ENCODE assay signal across 10 mouse cellular contexts in the genomic region with DNA sequence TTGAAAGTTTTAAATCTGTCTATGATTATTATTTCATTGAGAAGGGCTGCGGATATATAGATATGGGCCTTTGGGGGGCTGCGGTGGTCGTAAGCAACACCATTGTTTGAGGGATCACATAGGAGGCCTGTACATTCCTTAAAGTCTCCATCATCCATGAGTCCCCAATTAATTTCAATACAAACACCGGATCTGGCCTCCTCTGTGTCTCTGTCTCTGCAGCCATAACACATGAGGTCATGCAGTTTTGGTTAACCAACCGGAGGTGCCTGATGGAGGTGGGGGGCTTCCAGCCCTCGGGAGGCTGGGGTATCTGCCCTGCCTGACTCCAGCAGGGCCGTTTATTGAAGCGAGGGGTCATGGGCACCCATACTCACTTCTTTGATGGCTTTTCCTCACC. TPM values are rescaled to one million over a fixed set of nuclear protein-coding genes. Genes with fewer than 3 reads are reported as not detected.
A peak's percentile ranks its signal among the peaks of the same experiment; 100 is the strongest.
DNase-seq lines count a peak whose midpoint lies in the region; ATAC-seq and TF ChIP-seq lines count a peak whose summit lies in the region.
"Had no signal": no experiment of that assay in that cellular context is flagged by ENCODE, and none has a peak within 500 bp of the region (broad histone marks: within the 10 kb centered on the region; RNA-seq: fewer than 3 reads in every experiment).

No protein-coding gene starts in this region.

- H3K27ac ChIP-seq in heart, embryonic 10.5 days = peak overlapping the region; percentile 73
- peak overlapping the region; percentile 60 for H3K27ac ChIP-seq in lung, embryonic 16.5 days (ENCODE audit: low read length)
- peak overlapping the region; percentile 80 for H3K27ac ChIP-seq in intestine, embryonic 15.5 days
- H3K27ac ChIP-seq in stomach, embryonic 14.5 days (ENCODE audit: low read length) = peak overlapping the region; percentile 75

- H3K9ac ChIP-seq in lung, embryonic 16.5 days (ENCODE audit: low read length) = no peak overlapping the region
- no peak overlapping the region for H3K9ac ChIP-seq in intestine, embryonic 15.5 days
- H3K9ac ChIP-seq in stomach, embryonic 14.5 days (replicated peaks; ENCODE audit: low read depth, low read length) = no peak overlapping the region

- H3K4me2 ChIP-seq in lung, embryonic 16.5 days (ENCODE audit: low read depth, low read length) = no peak overlapping the region
- H3K4me2 ChIP-seq in intestine, embryonic 15.5 days (replicated peaks) = no peak overlapping the region; the same call in 1 of the 2 replicates
- no peak overlapping the region for H3K4me2 ChIP-seq in stomach, embryonic 14.5 days (replicated peaks; ENCODE audit: low read depth, low read length)

- no peak overlapping the region for H3K4me3 ChIP-seq in heart, embryonic 10.5 days
- no peak overlapping the region for H3K4me3 ChIP-seq in lung, embryonic 16.5 days (ENCODE audit: low read length)
- H3K4me3 ChIP-seq in lung, adult 2 months (replicated peaks; ENCODE audit: extremely low read depth, low read depth, low read length) = no peak overlapping the region
- no peak overlapping the region for H3K4me3 ChIP-seq in intestine, embryonic 15.5 days (replicated peaks)
- no peak overlapping the region for H3K4me3 ChIP-seq in stomach, embryonic 14.5 days (ENCODE audit: low read depth, low read length)

- H3K9me3 ChIP-seq in heart, embryonic 10.5 days = no peaks in the 10 kb centered on the region
- H3K9me3 ChIP-seq in lung, embryonic 16.5 days (ENCODE audit: control insufficient read depth, low read length) = no peaks in the 10 kb centered on the region
- no peaks in the 10 kb centered on the region for H3K9me3 ChIP-seq in intestine, embryonic 15.5 days
- no peaks in the 10 kb centered on the region for H3K9me3 ChIP-seq in stomach, embryonic 14.5 days (ENCODE audit: control insufficient read depth, low read depth, low read length)

- no peak for TF ChIP-seq POLR2A in lung, adult 2 months (IDR thresholded peaks at IDR 0.05; ENCODE audit: borderline replicate concordance, extremely low read depth, low read depth, low read length)

- DNase-seq in heart, embryonic 10.5 days (ENCODE audit: low spot score) = no peak
- no peak for DNase-seq in heart, adult 11 months
- DNase-seq in lung, adult 2 months = no peak
- DNase-seq in spleen, postnatal 14 days (ENCODE audit: low spot score in 2 of 2) = no peak
- DNase-seq in frontal cortex, postnatal 10 days (ENCODE audit: low spot score in 2 of 2) = no peak

- ATAC-seq in lung, embryonic 16.5 days (ENCODE audit: low read depth) = 0 out of 2 replicates have a peak, but pooled peaks have one; percentile 46
- ATAC-seq in intestine, embryonic 15.5 days = no peak
- ATAC-seq in stomach, embryonic 14.5 days (ENCODE audit: insufficient number of reproducible peaks, insufficient read depth, low FRiP score, low read depth) = 0 out of 2 replicates have a peak, but pooled peaks have one; percentile 11
- ATAC-seq: forebrain, embryonic 14.5 days; Patski had no signal

- no peaks in the 10 kb centered on the region for H3K27me3 ChIP-seq in heart, embryonic 10.5 days (ENCODE audit: insufficient read depth, poor library complexity, severe bottlenecking)
- no peaks in the 10 kb centered on the region for H3K27me3 ChIP-seq in lung, embryonic 16.5 days (ENCODE audit: control insufficient read depth, insufficient read depth, low read depth, low read length)
- no peaks in the 10 kb centered on the region for H3K27me3 ChIP-seq in intestine, embryonic 15.5 days (replicated peaks)
- H3K27me3 ChIP-seq in stomach, embryonic 14.5 days (ENCODE audit: control insufficient read depth, insufficient read depth, low read length) = no peaks in the 10 kb centered on the region
- H3K27me3 ChIP-seq: Patski had no signal

- no peak for TF ChIP-seq CTCF in lung, adult 2 months (IDR thresholded peaks at IDR 0.05; ENCODE audit: insufficient read depth, low read length)

- 61% methylated on average over 8 of the region's 8 CpGs for WGBS in heart, embryonic 10.5 days
- 52% methylated on average over 8 of the region's 8 CpGs for WGBS in lung, embryonic 16.5 days
- 47% methylated on average over 8 of the region's 8 CpGs for WGBS in lung, adult 2 months
- 55% methylated on average over 8 of the region's 8 CpGs for WGBS in intestine, embryonic 15.5 days
- 54% methylated on average over 8 of the region's 8 CpGs for WGBS in stomach, embryonic 14.5 days

- H3K4me1 ChIP-seq in heart, embryonic 10.5 days = peaks cover 40% of the 10 kb centered on the region
- H3K4me1 ChIP-seq in lung, embryonic 16.5 days (replicated peaks; ENCODE audit: control insufficient read depth, insufficient read depth, low read length) = peaks cover 16% of the 10 kb centered on the region
- H3K4me1 ChIP-seq in lung, adult 2 months (ENCODE audit: control insufficient read depth, insufficient read depth, low read length) = no peaks in the 10 kb centered on the region
- H3K4me1 ChIP-seq in intestine, embryonic 15.5 days (replicated peaks) = peaks cover 28% of the 10 kb centered on the region
- peaks cover 14% of the 10 kb centered on the region; the same call in 1 of the 2 replicates for H3K4me1 ChIP-seq in stomach, embryonic 14.5 days (ENCODE audit: control insufficient read depth, insufficient read depth, low read length)

- no peaks in the 10 kb centered on the region for H3K36me3 ChIP-seq in heart, embryonic 10.5 days
- no peaks in the 10 kb centered on the region for H3K36me3 ChIP-seq in lung, embryonic 16.5 days (ENCODE audit: control insufficient read depth, insufficient read depth, low read length)
- no peaks in the 10 kb centered on the region for H3K36me3 ChIP-seq in intestine, embryonic 15.5 days
- H3K36me3 ChIP-seq in stomach, embryonic 14.5 days (ENCODE audit: control insufficient read depth, insufficient read depth, low read length) = no peaks in the 10 kb centered on the region

RNA-seq across cellular contexts. Expression of a gene that starts 45.4 kb away (rescaled TPM):
- polyA plus RNA-seq in heart, embryonic 10.5 days (2016; fragmentation: Nextera tagmentation; extraction: Ambion mirVana) = 9.4 and 10.8 TPM in 2 replicates
- polyA plus RNA-seq in lung, embryonic 16.5 days (2015; fragmentation: Nextera tagmentation; extraction: Ambion mirVana) = 10.3 and 13.4 TPM in 2 replicates
- polyA plus RNA-seq in lung, adult 2 months (2012; rRNA removed) = 0.60 and 0.95 TPM in 2 replicates
- 4.1 and 5.4 TPM in 2 replicates for polyA plus RNA-seq in intestine, embryonic 15.5 days (2015; fragmentation: Nextera tagmentation; extraction: Ambion mirVana)
- 8.7 and 9.1 TPM in 2 replicates for polyA plus RNA-seq in stomach, embryonic 14.5 days (2014; fragmentation: Nextera tagmentation; extraction: Ambion mirVana)
